Mouse (Mus musculus): ENCODE measurements around the gene Gpat2. TPM values are rescaled to one million over a fixed set of nuclear protein-coding genes. Genes with fewer than 3 reads are reported as not detected.

Gpat2 gene
- 0.13 and 0.25 TPM in 2 replicates for polyA plus RNA-seq (2012; rRNA removed)

- H3K4me1 ChIP-seq (ENCODE audit: control insufficient read depth, insufficient read depth, low read length): no peaks in the 10 kb centered on the region
- TF ChIP-seq POLR2A (IDR thresholded peaks at IDR 0.05; ENCODE audit: extremely low read depth, insufficient read depth, low read length): no peak
- TF ChIP-seq CTCF (IDR thresholded peaks at IDR 0.05; ENCODE audit: extremely low read depth, insufficient read depth, low read length): no peak
- H3K4me3 ChIP-seq (ENCODE audit: insufficient read depth, low read length): no peak within 1 kb of the TSS
- no peak within 1 kb of the TSS for H3K27ac ChIP-seq (ENCODE audit: insufficient read depth, low read length)
Measured at GRCm38 (mm10) chr2:127424977-127425376, at the start of gene Gpat2. Gpat2 (plus strand) TSS chr2:127425199.

- H3K4me1 ChIP-seq (ENCODE audit: control insufficient read depth, insufficient read depth, low read length): no peaks in the 10 kb centered on the region
- TF ChIP-seq CTCF (IDR thresholded peaks at IDR 0.05; ENCODE audit: extremely low read depth, insufficient read depth, low read length) (0 out of 2 replicates have a peak, but pooled peaks have one; percentile 6), POLR2A (IDR thresholded peaks at IDR 0.05; ENCODE audit: extremely low read depth, insufficient read depth, low read length) (no peak)
- no peak overlapping the region for H3K4me3 ChIP-seq (ENCODE audit: insufficient read depth, low read length)
- no peak overlapping the region for H3K27ac ChIP-seq (ENCODE audit: insufficient read depth, low read length)
Measured at GRCm38 (mm10) chr2:127375759-127376341, 49.1 kb upstream of the Gpat2 start.

GRCm38 (mm10) chr2:127376423-127377051 lies 48.5 kb upstream of the Gpat2 start:
- Histone ChIP-seq H3K27ac (ENCODE audit: insufficient read depth, low read length) (no peak overlapping the region), H3K4me3 (ENCODE audit: insufficient read depth, low read length) (no peak overlapping the region), H3K4me1 (ENCODE audit: control insufficient read depth, insufficient read depth, low read length) (no peaks in the 10 kb centered on the region)
- TF ChIP-seq CTCF (IDR thresholded peaks at IDR 0.05; ENCODE audit: extremely low read depth, insufficient read depth, low read length) (no peak), POLR2A (IDR thresholded peaks at IDR 0.05; ENCODE audit: extremely low read depth, insufficient read depth, low read length) (no peak)

GRCm38 (mm10) chr2:127377942-127378610 lies 46.9 kb upstream of the Gpat2 start:
- Histone ChIP-seq H3K4me1 (ENCODE audit: control insufficient read depth, insufficient read depth, low read length) (no peaks in the 10 kb centered on the region), H3K27ac (ENCODE audit: insufficient read depth, low read length) (no peak overlapping the region), H3K4me3 (ENCODE audit: insufficient read depth, low read length) (no peak overlapping the region)
- no peak for TF ChIP-seq POLR2A (IDR thresholded peaks at IDR 0.05; ENCODE audit: extremely low read depth, insufficient read depth, low read length)

- Histone ChIP-seq H3K27ac (ENCODE audit: insufficient read depth, low read length) (no peak overlapping the region), H3K4me1 (ENCODE audit: control insufficient read depth, insufficient read depth, low read length) (no peaks in the 10 kb centered on the region), H3K4me3 (ENCODE audit: insufficient read depth, low read length) (no peak overlapping the region)
- TF ChIP-seq CTCF (IDR thresholded peaks at IDR 0.05; ENCODE audit: extremely low read depth, insufficient read depth, low read length): no peak
- no peak for TF ChIP-seq POLR2A (IDR thresholded peaks at IDR 0.05; ENCODE audit: extremely low read depth, insufficient read depth, low read length)
Measured at GRCm38 (mm10) chr2:127378611-127378990, 46.4 kb upstream of the Gpat2 start.

- TF ChIP-seq POLR2A (IDR thresholded peaks at IDR 0.05; ENCODE audit: extremely low read depth, insufficient read depth, low read length) (no peak), CTCF (IDR thresholded peaks at IDR 0.05; ENCODE audit: extremely low read depth, insufficient read depth, low read length) (no peak)
- no peak overlapping the region for H3K4me3 ChIP-seq (ENCODE audit: insufficient read depth, low read length)
- H3K4me1 ChIP-seq (ENCODE audit: control insufficient read depth, insufficient read depth, low read length): no peaks in the 10 kb centered on the region
- H3K27ac ChIP-seq (ENCODE audit: insufficient read depth, low read length): no peak overlapping the region
Measured at GRCm38 (mm10) chr2:127379250-127379649, 45.7 kb upstream of the Gpat2 start.

GRCm38 (mm10) chr2:127383881-127384280 lies 41.1 kb upstream of the Gpat2 start:
- TF ChIP-seq CTCF (IDR thresholded peaks at IDR 0.05; ENCODE audit: extremely low read depth, insufficient read depth, low read length) (no peak), POLR2A (IDR thresholded peaks at IDR 0.05; ENCODE audit: extremely low read depth, insufficient read depth, low read length) (no peak)
- Histone ChIP-seq H3K27ac (ENCODE audit: insufficient read depth, low read length) (no peak overlapping the region), H3K4me3 (ENCODE audit: insufficient read depth, low read length) (no peak overlapping the region), H3K4me1 (ENCODE audit: control insufficient read depth, insufficient read depth, low read length) (no peaks in the 10 kb centered on the region; the same call in 1 of the 2 replicates)

GRCm38 (mm10) chr2:127387521-127387920 lies 37.5 kb upstream of the Gpat2 start:
- no peak overlapping the region for H3K27ac ChIP-seq (ENCODE audit: insufficient read depth, low read length)
- no peak overlapping the region for H3K4me3 ChIP-seq (ENCODE audit: insufficient read depth, low read length)
- no peaks in the 10 kb centered on the region; the same call in 1 of the 2 replicates for H3K4me1 ChIP-seq (ENCODE audit: control insufficient read depth, insufficient read depth, low read length)
- TF ChIP-seq POLR2A (IDR thresholded peaks at IDR 0.05; ENCODE audit: extremely low read depth, insufficient read depth, low read length): no peak
- TF ChIP-seq CTCF (IDR thresholded peaks at IDR 0.05; ENCODE audit: extremely low read depth, insufficient read depth, low read length): no peak

- no peak overlapping the region for H3K27ac ChIP-seq (ENCODE audit: insufficient read depth, low read length)
- H3K4me3 ChIP-seq (ENCODE audit: insufficient read depth, low read length): no peak overlapping the region
- H3K4me1 ChIP-seq (ENCODE audit: control insufficient read depth, insufficient read depth, low read length): no peaks in the 10 kb centered on the region
- TF ChIP-seq CTCF (IDR thresholded peaks at IDR 0.05; ENCODE audit: extremely low read depth, insufficient read depth, low read length) (no peak), POLR2A (IDR thresholded peaks at IDR 0.05; ENCODE audit: extremely low read depth, insufficient read depth, low read length) (no peak)
Measured at GRCm38 (mm10) chr2:127390352-127390751, 34.6 kb upstream of the Gpat2 start.

GRCm38 (mm10) chr2:127390846-127391245 lies 34.2 kb upstream of the Gpat2 start:
- Histone ChIP-seq H3K4me1 (ENCODE audit: control insufficient read depth, insufficient read depth, low read length) (no peaks in the 10 kb centered on the region), H3K27ac (ENCODE audit: insufficient read depth, low read length) (no peak overlapping the region), H3K4me3 (ENCODE audit: insufficient read depth, low read length) (no peak overlapping the region)
- TF ChIP-seq POLR2A (IDR thresholded peaks at IDR 0.05; ENCODE audit: extremely low read depth, insufficient read depth, low read length): no peak
